Mouse (Mus musculus): ENCODE measurements around the gene Eef1a1. TPM values are rescaled to one million over a fixed set of nuclear protein-coding genes. Genes with fewer than 3 reads are reported as not detected.

Gene Eef1a1
- total RNA-seq, 2 experiments from 2014 or later: 5,205 to 5,346 TPM

DNA sequence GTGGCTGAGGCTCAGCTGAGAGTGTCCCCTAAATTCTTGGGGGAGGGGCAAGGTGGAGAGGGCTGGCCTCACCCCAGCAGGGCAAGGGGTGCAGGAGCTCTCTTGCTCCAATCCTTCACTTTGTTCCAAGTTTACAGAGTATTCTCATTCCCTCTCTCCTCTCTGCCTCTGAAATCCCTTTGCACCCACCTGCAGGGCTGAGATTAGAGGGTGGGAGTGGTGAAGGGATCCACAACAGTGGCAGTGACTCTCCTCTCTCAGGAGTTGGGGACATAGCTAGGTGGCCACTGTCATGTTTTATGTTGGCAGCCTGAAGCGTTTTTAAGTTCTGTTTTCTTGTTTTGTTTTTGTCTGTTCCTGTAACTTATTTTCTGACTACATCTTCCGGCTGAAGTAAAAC is 59.4 kb downstream of the Eef1a1 start:
- intact Hi-C loops (cut with DNase I): no loop called here
- no peak for DNase-seq

DNA sequence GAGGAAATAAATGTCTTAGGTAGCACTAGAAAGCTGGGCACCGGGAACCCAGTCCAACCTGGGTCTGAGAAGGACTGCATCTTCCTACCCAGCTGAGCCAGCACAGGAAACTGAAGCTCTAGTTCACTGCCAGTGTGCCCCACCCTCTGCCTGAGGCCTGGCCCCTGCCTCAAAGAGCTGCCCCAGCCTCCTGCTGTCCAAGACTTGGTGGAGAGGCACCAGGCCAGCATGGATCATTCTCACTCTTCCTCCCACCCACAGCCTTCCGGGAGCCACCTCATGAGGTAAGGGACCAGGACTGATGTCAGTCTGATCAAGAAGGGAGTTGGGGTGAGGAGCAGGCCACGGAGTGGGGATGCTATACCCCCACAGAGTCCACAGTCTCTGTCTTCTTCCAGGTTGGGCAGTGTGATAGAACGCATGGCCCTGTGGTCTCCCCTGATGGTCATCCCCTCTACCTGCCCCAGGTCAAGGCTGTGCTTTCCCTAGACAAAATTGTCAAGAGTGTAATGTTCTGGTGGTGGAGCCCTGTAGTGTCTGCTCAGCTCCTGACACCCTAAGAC is 60.0 kb downstream of the Eef1a1 start:
- no peak for DNase-seq
- intact Hi-C loops (cut with DNase I): no loop called here

Small RNAs within 50 kb of the gene (microRNA-seq; reads per million reads assigned to microRNA genes)
- gene Gm26377: not detected

Other genes starting within 250 kb of the Eef1a1 start
- gene Gm3776, start 232.0 kb downstream of the Eef1a1 start, total RNA-seq (2021): not detected
- not detected for gene Gm10639, start 199.2 kb downstream of the Eef1a1 start, total RNA-seq (2021)
- not detected for gene Omt2a, start 174.4 kb downstream of the Eef1a1 start, total RNA-seq (2021)
- not detected for gene Omt2b, start 161.6 kb downstream of the Eef1a1 start, total RNA-seq (2021)
- not detected for gene Gsta2, start 133.4 kb downstream of the Eef1a1 start, total RNA-seq (2021)
- gene Dppa5a, start 121.0 kb downstream of the Eef1a1 start, total RNA-seq (2021): 1 to 10 TPM in 1 of 2 experiments, under 1 TPM in 1; 0.85 to 3.4 TPM
- 1 to 10 TPM; 1.3 to 2.1 TPM for gene Ooep, start 110.4 kb downstream of the Eef1a1 start, total RNA-seq (2021)
- gene Ddx43, start 93.4 kb downstream of the Eef1a1 start, total RNA-seq (2021): under 1 TPM in 1 of 2 experiments, not detected in 1; 0.20 TPM
- gene Cgas, start 45.9 kb downstream of the Eef1a1 start, total RNA-seq (2021): under 1 TPM; 0.48 to 0.62 TPM
- gene Mto1, start 40.9 kb downstream of the Eef1a1 start, total RNA-seq (2021): 10 to 100 TPM; 24.2 to 26.1 TPM
- under 1 TPM in 1 of 2 experiments, not detected in 1; 0.66 TPM for gene Gm17324, start 40.4 kb downstream of the Eef1a1 start, total RNA-seq (2021)
- gene Slc17a5, start 98.9 kb upstream of the Eef1a1 start, total RNA-seq (2021): 10 to 100 TPM; 11.8 to 13.3 TPM
- 1 to 10 TPM; 1.4 to 1.8 TPM for gene Cd109, start 126.4 kb upstream of the Eef1a1 start, total RNA-seq (2021)